Mouse (Mus musculus) adrenal gland, adult 10 weeks (tissue): ENCODE results near the gene 4930505A04Rik. TPM values are rescaled to one million over a fixed set of nuclear protein-coding genes. Genes with fewer than 3 reads are reported as not detected.

Experiments used
- polyA plus RNA-seq: library from polyadenylated mRNA; stranded (reverse); fragments of 350-450 nt; fragmentation: Illumina TruSeq; extraction: RNeasy Lipid Tissue Mini Kit (QIAGEN cat#74804); gene quantifications from one replicate; pipeline ENCODE4 v1.2.3, GENCODE M21; 2014; ENCODE audit warnings: low read depth, low replicate concordance

4930505A04Rik gene
- 1.2 TPM for polyA plus RNA-seq

DNA sequence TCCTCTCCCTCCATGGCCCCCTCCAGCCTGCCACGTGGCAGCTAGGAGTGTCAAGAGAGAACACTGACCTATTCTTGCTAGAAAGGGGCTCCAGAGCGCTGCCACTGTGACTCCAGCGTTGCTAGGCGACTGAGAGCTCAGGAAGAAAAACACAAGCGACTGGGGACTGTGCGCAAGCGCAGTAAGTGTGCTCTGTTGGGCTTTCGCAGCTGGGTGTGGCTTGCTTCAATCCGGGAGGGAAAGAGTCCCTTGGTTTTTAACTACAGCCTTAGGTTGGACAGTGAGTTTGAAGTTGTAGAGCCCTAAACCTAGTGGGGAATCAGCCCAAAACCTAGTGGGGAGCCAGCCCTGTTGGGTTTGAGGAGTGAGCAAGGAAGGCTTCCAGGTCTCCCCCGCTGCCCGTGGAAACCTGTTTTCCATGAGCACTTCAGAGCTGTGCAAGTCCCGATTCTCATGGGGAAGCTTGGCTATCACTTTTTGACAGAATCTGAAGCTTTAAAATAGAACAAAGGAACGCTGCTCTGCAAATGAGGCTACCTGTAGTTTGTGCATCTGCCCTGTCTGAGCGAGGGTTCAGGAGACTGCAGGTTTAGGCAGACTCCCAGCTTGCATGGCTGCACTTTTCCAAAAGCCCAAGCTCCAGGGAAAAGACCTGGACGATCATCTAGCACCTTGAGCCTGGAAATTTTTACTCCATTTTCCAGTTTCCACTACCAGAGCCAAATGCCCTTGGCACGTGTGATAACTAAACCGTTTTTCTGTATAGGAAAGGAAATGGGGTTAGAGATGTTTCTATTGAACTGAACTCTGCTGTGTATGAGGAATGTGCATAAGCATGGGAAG is at the start of gene 4930505A04Rik:
Gene 4930505A04Rik (minus strand): TSS at position 77 of the 843 bp plus-strand sequence.

Other genes starting within 250 kb of the 4930505A04Rik start
- gene Sptbn1, start 203.7 kb downstream of the 4930505A04Rik start, polyA plus RNA-seq, result 318 TPM
- gene Acyp2, start 177.8 kb upstream of the 4930505A04Rik start, polyA plus RNA-seq, result 55.3 TPM